Mouse (Mus musculus): ENCODE measurements around the gene Mapre1. TPM values are rescaled to one million over a fixed set of nuclear protein-coding genes. Genes with fewer than 3 reads are reported as not detected.

The Mapre1 gene
- polyA plus RNA-seq, 1 experiment, result 14.6 TPM

DNA sequence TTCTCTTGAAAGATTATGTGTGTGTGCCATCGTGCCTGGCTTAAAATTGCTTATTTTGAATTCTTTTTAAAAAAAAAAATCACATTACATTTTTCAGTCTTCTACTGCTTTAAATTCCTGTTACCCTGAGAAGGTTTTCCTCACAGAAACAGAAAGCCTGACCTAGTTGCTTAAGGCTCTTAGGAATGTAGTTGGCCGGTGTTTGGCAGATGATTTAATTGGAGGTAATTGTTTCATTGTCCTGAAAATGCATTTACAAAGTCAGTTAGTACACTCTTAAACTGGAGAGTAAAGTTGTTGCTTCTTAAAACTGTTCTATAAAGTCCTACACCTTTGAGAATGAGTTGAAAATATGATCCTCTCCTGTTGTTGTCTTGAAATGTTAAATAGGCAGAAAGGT, 27.8 kb downstream of the Mapre1 start:
- H3K36me3 ChIP-seq (ENCODE audit: control insufficient read depth, insufficient read depth, low read length), result peaks cover 46% of the 10 kb centered on the region
- WGBS, result 93% methylated on average over 2 of the region's 2 CpGs
- H3K4me1 ChIP-seq (replicated peaks; ENCODE audit: control insufficient read depth, insufficient read depth, low read length), result no peaks in the 10 kb centered on the region
- no peak for DNase-seq
- no peak overlapping the region for H3K4me3 ChIP-seq (ENCODE audit: control insufficient read depth, insufficient read depth, low read length)
- TF ChIP-seq POLR2A (IDR thresholded peaks at IDR 0.05; ENCODE audit: control insufficient read depth, extremely low read depth, insufficient read depth, low read length, poor library complexity), result no peak
- no peak for TF ChIP-seq CTCF (IDR thresholded peaks at IDR 0.05; ENCODE audit: borderline replicate concordance, control insufficient read depth, extremely low read depth, insufficient read depth, low read length, poor library complexity)
- H3K27me3 ChIP-seq (ENCODE audit: control insufficient read depth, insufficient read depth, low read length), result no peaks in the 10 kb centered on the region
- no peak overlapping the region for H3K27ac ChIP-seq (ENCODE audit: control insufficient read depth, insufficient read depth, low read length)

DNA sequence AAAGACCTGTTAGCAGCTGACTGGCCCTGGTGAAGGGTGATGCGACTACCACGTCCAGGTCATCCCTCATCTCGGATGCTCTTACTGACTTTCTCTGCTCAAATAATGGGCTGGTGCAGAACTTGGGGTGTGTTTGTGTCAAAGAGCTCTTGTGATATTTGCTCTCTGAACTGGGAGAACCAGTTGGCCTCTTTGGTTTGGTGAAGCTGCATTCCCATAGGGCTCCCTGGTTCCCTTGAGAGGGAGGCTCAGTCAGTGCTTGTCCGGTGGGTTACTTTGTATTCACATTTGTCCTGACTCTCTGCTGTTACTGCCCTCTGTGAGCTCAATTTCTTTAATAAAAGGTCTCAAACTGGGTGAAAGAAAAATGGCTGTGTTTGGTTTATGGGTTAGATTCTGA, 31.9 kb downstream of the Mapre1 start:
- Histone ChIP-seq H3K4me1 (replicated peaks; ENCODE audit: control insufficient read depth, insufficient read depth, low read length) (no peaks in the 10 kb centered on the region), H3K4me3 (ENCODE audit: control insufficient read depth, insufficient read depth, low read length) (no peak overlapping the region), H3K27me3 (ENCODE audit: control insufficient read depth, insufficient read depth, low read length) (no peaks in the 10 kb centered on the region), H3K36me3 (ENCODE audit: control insufficient read depth, insufficient read depth, low read length) (peaks cover 6% of the 10 kb centered on the region), H3K27ac (ENCODE audit: control insufficient read depth, insufficient read depth, low read length) (no peak overlapping the region)
- no peak for TF ChIP-seq CTCF (IDR thresholded peaks at IDR 0.05; ENCODE audit: borderline replicate concordance, control insufficient read depth, extremely low read depth, insufficient read depth, low read length, poor library complexity)
- no peak for TF ChIP-seq POLR2A (IDR thresholded peaks at IDR 0.05; ENCODE audit: control insufficient read depth, extremely low read depth, insufficient read depth, low read length, poor library complexity)
- no peak for DNase-seq
- 98% methylated on average over 4 of the region's 4 CpGs for WGBS

DNA sequence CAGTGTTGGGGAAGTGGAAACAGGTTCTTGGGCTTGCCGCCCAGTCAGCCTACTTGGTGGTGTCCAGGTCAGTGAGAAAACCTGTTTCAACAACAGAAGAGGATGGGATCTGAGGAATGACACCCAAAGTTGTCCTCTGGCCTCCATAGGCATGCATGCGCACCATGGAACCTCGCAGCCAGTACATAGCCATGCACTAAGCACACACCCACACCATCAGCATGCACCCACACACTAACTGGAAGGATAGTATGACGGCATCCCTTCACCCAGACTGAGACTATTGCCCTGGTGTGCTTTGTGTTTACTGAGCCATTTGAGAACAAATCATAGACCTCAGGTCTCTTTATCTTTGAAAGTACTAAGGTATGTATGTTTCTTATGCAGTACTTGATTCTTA, 34.4 kb downstream of the Mapre1 start:
- Histone ChIP-seq H3K4me3 (ENCODE audit: control insufficient read depth, insufficient read depth, low read length) (no peak overlapping the region), H3K36me3 (ENCODE audit: control insufficient read depth, insufficient read depth, low read length) (no peaks in the 10 kb centered on the region; the same call in none of the 2 replicates)
- 95% methylated on average over 4 of the region's 4 CpGs for WGBS

DNA sequence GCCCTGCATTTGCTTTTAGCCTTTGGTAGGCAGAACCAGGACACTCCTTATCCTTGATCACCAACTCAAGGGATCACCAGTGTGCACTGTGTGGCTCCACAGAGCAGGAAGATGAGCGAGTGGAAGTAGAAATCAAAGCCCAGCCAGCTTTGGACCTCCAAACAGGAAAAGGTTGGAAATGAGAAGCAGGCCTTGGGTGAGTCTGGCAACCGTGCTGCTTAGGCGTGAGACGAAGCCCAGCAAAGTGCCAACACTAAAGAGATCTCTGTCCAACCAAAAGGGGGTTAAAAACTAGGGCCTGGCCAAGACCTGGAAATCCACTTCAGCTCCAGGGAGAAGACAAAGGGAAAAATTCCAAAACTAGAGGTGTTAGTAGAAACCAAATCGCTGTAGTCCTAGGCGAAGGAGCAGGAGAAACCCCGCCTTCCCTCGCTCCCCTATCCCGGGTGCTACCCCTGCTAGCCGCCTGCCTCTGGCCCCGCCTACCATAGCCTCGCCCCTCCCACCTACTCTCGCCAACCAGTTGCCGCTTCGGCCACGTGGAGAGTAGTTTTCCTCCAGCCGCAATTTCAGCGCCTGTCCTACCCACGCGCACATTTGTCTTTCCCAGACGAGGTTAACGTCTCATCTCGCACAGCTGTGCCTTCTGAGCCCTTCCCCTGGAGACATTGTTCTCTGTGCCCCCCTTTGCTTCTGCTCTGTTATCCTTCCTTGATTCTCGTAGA, 37.7 kb downstream of the Mapre1 start:
- WGBS, result 11% methylated on average over 24 of the region's 24 CpGs
- Histone ChIP-seq H3K27me3 (ENCODE audit: control insufficient read depth, insufficient read depth, low read length) (no peaks in the 10 kb centered on the region), H3K4me3 (ENCODE audit: control insufficient read depth, insufficient read depth, low read length) (peak overlapping the region; percentile 48), H3K4me1 (replicated peaks; ENCODE audit: control insufficient read depth, insufficient read depth, low read length) (peaks cover 25% of the 10 kb centered on the region), H3K27ac (ENCODE audit: control insufficient read depth, insufficient read depth, low read length) (peak overlapping the region; percentile 97), H3K36me3 (ENCODE audit: control insufficient read depth, insufficient read depth, low read length) (no peaks in the 10 kb centered on the region)
- DNase-seq, result peak; percentile 92
- TF ChIP-seq POLR2A (IDR thresholded peaks at IDR 0.05; ENCODE audit: control insufficient read depth, extremely low read depth, insufficient read depth, low read length, poor library complexity), result 0 out of 2 replicates have a peak, but pooled peaks have one; percentile 30
- no peak for TF ChIP-seq CTCF (IDR thresholded peaks at IDR 0.05; ENCODE audit: borderline replicate concordance, control insufficient read depth, extremely low read depth, insufficient read depth, low read length, poor library complexity)

More for the DNA sequence above, 34.4 kb downstream of the Mapre1 start:
- no peaks in the 10 kb centered on the region for H3K27me3 ChIP-seq (ENCODE audit: control insufficient read depth, insufficient read depth, low read length)
- no peak for DNase-seq
- H3K27ac ChIP-seq (ENCODE audit: control insufficient read depth, insufficient read depth, low read length), result no peak overlapping the region
- TF ChIP-seq CTCF (IDR thresholded peaks at IDR 0.05; ENCODE audit: borderline replicate concordance, control insufficient read depth, extremely low read depth, insufficient read depth, low read length, poor library complexity) (no peak), POLR2A (IDR thresholded peaks at IDR 0.05; ENCODE audit: control insufficient read depth, extremely low read depth, insufficient read depth, low read length, poor library complexity) (no peak)
- H3K4me1 ChIP-seq (replicated peaks; ENCODE audit: control insufficient read depth, insufficient read depth, low read length), result peaks cover 17% of the 10 kb centered on the region

DNA sequence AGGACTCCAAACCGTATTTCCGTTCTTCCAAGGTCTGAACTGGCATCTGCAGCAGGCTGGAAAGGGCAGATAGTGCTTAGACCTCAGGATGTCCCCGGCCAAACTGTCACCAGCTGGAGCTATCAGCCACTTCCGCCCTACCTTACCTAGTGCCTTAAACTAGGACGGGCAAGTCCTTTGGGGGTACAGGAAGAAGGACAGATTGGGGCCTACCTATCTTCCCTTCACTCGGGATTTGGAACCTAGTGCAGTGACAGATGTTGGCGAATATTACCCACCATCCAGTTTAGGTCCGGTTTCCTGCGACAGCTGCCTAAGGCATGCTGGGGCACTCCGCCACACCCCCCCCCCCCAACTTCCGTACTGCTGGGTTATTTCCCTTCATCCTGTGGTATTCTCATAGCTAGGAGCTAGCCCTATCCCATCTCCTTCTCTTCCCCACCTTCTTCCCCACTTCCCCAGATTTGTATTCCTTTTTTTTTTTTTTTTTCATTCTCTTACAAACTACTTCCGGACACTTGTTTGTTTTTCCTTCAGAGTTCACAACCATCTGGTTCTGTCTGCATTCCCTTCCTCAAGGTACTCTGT, 38.4 kb downstream of the Mapre1 start, which contains the start of gene Efcab8:
Gene Efcab8 (plus strand): TSS at position 538 of the 588 bp plus-strand sequence.
- Histone ChIP-seq H3K4me3 (ENCODE audit: control insufficient read depth, insufficient read depth, low read length) (peak within 1 kb of the TSS; percentile 48), H3K27ac (ENCODE audit: control insufficient read depth, insufficient read depth, low read length) (peak within 1 kb of the TSS; percentile 97)
- 11% methylated on average over 12 of the region's 12 CpGs for WGBS

DNA sequence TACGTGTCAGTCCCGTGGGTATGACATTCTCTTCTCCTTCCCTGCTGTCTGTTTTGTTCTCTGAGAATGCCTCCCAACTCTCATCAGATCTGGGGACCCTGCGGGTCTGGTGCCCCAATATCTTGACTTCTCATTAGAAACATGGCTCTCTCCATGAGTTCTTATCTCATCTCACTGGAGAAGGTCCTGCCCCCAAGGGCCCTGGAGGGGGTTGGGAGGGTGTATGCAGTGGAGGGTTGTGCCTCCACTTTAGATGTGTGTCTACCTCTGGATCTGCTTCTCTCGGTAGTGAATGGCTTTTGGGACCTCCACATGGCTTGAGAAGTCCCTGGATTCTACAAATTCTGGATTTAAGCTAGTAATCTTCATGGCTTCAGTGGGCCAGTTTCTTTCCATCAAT, 40.1 kb downstream of the Mapre1 start:
- TF ChIP-seq POLR2A (IDR thresholded peaks at IDR 0.05; ENCODE audit: control insufficient read depth, extremely low read depth, insufficient read depth, low read length, poor library complexity), result no peak
- TF ChIP-seq CTCF (IDR thresholded peaks at IDR 0.05; ENCODE audit: borderline replicate concordance, control insufficient read depth, extremely low read depth, insufficient read depth, low read length, poor library complexity), result no peak
- Histone ChIP-seq H3K36me3 (ENCODE audit: control insufficient read depth, insufficient read depth, low read length) (no peaks in the 10 kb centered on the region), H3K27ac (ENCODE audit: control insufficient read depth, insufficient read depth, low read length) (peak overlapping the region; percentile 68), H3K27me3 (ENCODE audit: control insufficient read depth, insufficient read depth, low read length) (no peaks in the 10 kb centered on the region), H3K4me3 (ENCODE audit: control insufficient read depth, insufficient read depth, low read length) (no peak overlapping the region), H3K4me1 (replicated peaks; ENCODE audit: control insufficient read depth, insufficient read depth, low read length) (peaks cover 25% of the 10 kb centered on the region)
- WGBS, result 93% methylated on average over 4 of the region's 4 CpGs
- no peak for DNase-seq

More for the DNA sequence above, 38.4 kb downstream of the Mapre1 start, which contains the start of gene Efcab8:
- H3K27me3 ChIP-seq (ENCODE audit: control insufficient read depth, insufficient read depth, low read length), result no peaks in the 10 kb centered on the region
- DNase-seq, result peak; percentile 65
- no peaks in the 10 kb centered on the region for H3K36me3 ChIP-seq (ENCODE audit: control insufficient read depth, insufficient read depth, low read length)
- no peak for TF ChIP-seq POLR2A (IDR thresholded peaks at IDR 0.05; ENCODE audit: control insufficient read depth, extremely low read depth, insufficient read depth, low read length, poor library complexity)
- TF ChIP-seq CTCF (IDR thresholded peaks at IDR 0.05; ENCODE audit: borderline replicate concordance, control insufficient read depth, extremely low read depth, insufficient read depth, low read length, poor library complexity), result no peak
- H3K4me1 ChIP-seq (replicated peaks; ENCODE audit: control insufficient read depth, insufficient read depth, low read length), result peaks cover 25% of the 10 kb centered on the region
